Mouse (Mus musculus) limb, embryonic 14.5 days (tissue): Measurements from ENCODE around the gene Lhpp. TPM values are rescaled to one million over a fixed set of nuclear protein-coding genes. Genes with fewer than 3 reads are reported as not detected.

ENCODE experiments used
- ATAC-seq: fragments of 200-750 bp; cut with Nextera tagmentation; 2 replicates; pipeline ENCODE4 v1.8.0; 2017; ENCODE audit warnings: low read depth, moderate number of reproducible peaks, moderate TSS enrichment; ENCODE audit not compliant: low FRiP score
- DNase-seq: peaks from one replicate; pipeline ENCODE4 v3.0.0-alpha.2; 2015; ENCODE audit warnings: low spot score
- H3K27ac ChIP-seq: fragments of 300-500 bp; sonication (generic); replicated peaks from 2 replicates; pipeline ENCODE4 v1.5.1; 2014; ENCODE audit warnings: low read depth, mild to moderate bottlenecking, low read length, moderate library complexity, mixed read lengths
- H3K27me3 ChIP-seq: fragments of 300-500 bp; sonication (generic); 2 replicates; pipeline ENCODE4 v1.6.1; 2014; ENCODE audit warnings: low read length, mixed read lengths; ENCODE audit not compliant: control insufficient read depth, insufficient read depth
- H3K36me3 ChIP-seq: fragments of 300-500 bp; sonication (generic); 2 replicates; pipeline ENCODE4 v1.6.1; 2014; ENCODE audit warnings: mild to moderate bottlenecking, low read length, moderate library complexity, mixed read lengths; ENCODE audit not compliant: control insufficient read depth, insufficient read depth
- H3K4me1 ChIP-seq: fragments of 300-500 bp; sonication (generic); 2 replicates; pipeline ENCODE4 v1.6.1; 2014; ENCODE audit warnings: antibody characterized with exemption, low read length, mixed read lengths; ENCODE audit not compliant: control insufficient read depth, insufficient read depth
- H3K4me2 ChIP-seq: fragments of 300-500 bp; sonication (generic); replicated peaks from 2 replicates; pipeline ENCODE4 v1.6.1; 2014; ENCODE audit warnings: low read depth, mild to moderate bottlenecking, low read length, moderate library complexity; ENCODE audit not compliant: severe bottlenecking
- H3K4me3 ChIP-seq: fragments of 300-500 bp; sonication (generic); replicated peaks from 2 replicates; pipeline ENCODE4 v1.5.1; 2014; ENCODE audit warnings: low read length
- H3K9ac ChIP-seq: fragments of 300-500 bp; sonication (generic); 2 replicates; pipeline ENCODE4 v1.6.1; 2014; ENCODE audit warnings: mild to moderate bottlenecking, low read depth, low read length, moderate library complexity; ENCODE audit not compliant: severe bottlenecking
- H3K9me3 ChIP-seq: fragments of 300-500 bp; sonication (generic); 2 replicates; pipeline ENCODE4 v1.6.1; 2016; ENCODE audit warnings: low read length; ENCODE audit not compliant: control insufficient read depth
- POLR2A ChIP-seq: fragments of 200-500 bp; IDR thresholded peaks from 2 replicates; pipeline ENCODE4 v1.8.0; 2012; ENCODE audit warnings: inconsistent platforms, mild to moderate bottlenecking, moderate library complexity, borderline replicate concordance; ENCODE audit not compliant: insufficient read depth, insufficient read length; ENCODE audit errors: extremely low read depth
- WGBS: fragments of 180-500 bp; shearing (Covaris S2); extraction: QIAGEN DNeasy Blood & Tissue Kit; methylation state at CpG from one replicate; pipeline ENCODE4 v1.1.7; 2014; 5-methylcytosine and 5-hydroxymethylcytosine counted together
- polyA plus RNA-seq, 2 experiments: library from polyadenylated mRNA; depleted of rRNA in 1 of 2; stranded (reverse) in 1 of 2; unstranded in 1 of 2; fragments of >200 nt; fragmentation: Nextera tagmentation in 1 of 2; extraction: Ambion mirVana in 1 of 2; gene quantifications; 2 replicates each; pipeline versions ENCODE4 v1.2.1 to v1.2.3; 2012 to 2014

The Lhpp gene
- polyA plus RNA-seq, 2 experiments, result 20.9 to 22.5 TPM

GRCm38 (mm10) chr7:132664815-132665214 lies 54.4 kb downstream of the Lhpp start:
- DNase-seq, result no peak
- 84% methylated on average over 5 of the region's 6 CpGs for WGBS
- H3K27ac ChIP-seq, result no peak overlapping the region
- peaks cover 6% of the 10 kb centered on the region for H3K4me1 ChIP-seq
- no peak overlapping the region for H3K9ac ChIP-seq
- TF ChIP-seq POLR2A, result no peak
- H3K36me3 ChIP-seq, result no peaks in the 10 kb centered on the region
- no peak overlapping the region for H3K4me3 ChIP-seq
- no peak overlapping the region for H3K4me2 ChIP-seq
- no peaks in the 10 kb centered on the region for H3K27me3 ChIP-seq
- no peaks in the 10 kb centered on the region for H3K9me3 ChIP-seq
- ATAC-seq, result no peak

DNA sequence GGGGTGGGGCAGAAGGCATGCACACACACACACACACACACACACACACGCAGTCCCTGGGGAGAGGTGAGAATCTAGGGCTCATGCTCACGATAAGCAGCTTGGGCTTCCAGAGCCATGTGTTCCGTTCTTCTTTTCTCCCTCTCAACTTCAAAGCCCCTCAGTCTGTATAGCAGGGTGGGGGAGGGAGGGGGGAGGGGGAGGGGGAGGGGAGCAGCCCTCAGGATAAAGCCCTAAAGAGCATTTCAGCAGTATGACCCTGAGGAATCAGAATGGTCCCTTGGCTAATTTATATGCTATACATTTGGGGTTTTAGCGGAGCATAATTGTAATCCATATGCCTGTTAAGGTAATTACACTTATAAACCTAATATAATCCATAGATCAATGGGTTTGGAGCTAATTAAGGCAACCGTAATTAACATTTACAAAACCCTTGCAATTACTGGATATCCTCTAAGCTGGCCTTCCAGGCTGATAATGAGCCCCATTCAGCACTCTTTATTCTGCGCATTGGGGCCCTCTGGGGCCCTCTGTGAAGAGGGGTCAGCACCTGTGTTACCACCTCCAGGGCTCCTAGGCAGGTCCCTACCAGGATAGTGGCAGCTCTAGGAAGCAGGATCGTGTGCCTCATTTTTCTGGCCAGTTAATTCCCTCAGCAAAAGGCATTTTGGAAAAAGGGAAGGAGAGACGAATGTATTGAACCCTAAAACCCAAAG lies 55.4 kb downstream of the Lhpp start:
- no peak overlapping the region for H3K4me3 ChIP-seq
- TF ChIP-seq POLR2A, result no peak
- DNase-seq (no peak), ATAC-seq (no peak)
- H3K4me1 ChIP-seq, result no peaks in the 10 kb centered on the region; the same call in 1 of the 2 replicates
- 30% methylated on average over 6 of the region's 8 CpGs for WGBS
- no peaks in the 10 kb centered on the region for H3K9me3 ChIP-seq
- H3K27ac ChIP-seq, result no peak overlapping the region
- H3K9ac ChIP-seq, result no peak overlapping the region
- no peaks in the 10 kb centered on the region for H3K36me3 ChIP-seq
- no peaks in the 10 kb centered on the region for H3K27me3 ChIP-seq
- no peak overlapping the region for H3K4me2 ChIP-seq

DNA sequence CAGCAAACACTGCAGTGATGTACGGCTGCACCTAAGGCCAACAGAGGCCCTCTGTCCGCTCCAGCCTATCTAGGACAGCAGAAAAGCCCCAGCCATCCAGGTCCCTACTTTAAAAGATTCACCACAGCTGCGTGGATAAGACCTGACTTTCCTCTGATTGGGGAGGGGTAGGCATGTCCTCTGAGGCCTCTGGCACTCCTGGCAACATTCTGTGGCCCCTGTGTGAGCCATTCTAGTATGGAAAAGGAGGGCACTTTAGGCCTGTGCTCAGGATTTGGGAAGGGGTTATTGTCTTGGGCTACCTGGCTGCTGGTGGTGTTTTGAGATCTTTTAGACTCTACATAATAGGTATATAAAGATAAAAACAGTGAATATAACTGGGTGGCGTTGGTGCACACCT lies 56.1 kb downstream of the Lhpp start:
- no peaks in the 10 kb centered on the region for H3K9me3 ChIP-seq

DNA sequence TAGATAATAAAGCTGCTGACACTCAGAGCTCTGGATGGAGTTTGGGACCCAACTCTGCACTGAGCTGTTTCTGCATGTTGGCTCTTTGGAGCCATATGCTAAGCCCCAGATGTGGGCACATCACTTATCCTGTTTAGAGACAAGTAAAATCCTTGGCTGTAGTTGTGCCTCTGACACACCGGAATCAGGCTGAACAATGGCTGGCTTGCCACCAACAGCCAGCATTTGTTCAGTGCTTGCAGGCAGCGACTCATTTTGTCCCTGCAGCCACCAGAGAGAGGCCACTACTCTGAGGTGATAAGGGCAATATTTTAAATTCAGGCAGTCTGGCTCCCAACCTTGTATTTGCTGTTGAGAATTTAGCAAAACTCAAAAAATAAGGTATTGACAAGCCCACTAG lies 58.2 kb downstream of the Lhpp start:
- 80% methylated on average over 2 of the region's 2 CpGs for WGBS
- Histone ChIP-seq H3K27ac (no peak overlapping the region), H3K4me2 (no peak overlapping the region), H3K4me1 (no peaks in the 10 kb centered on the region; the same call in 1 of the 2 replicates), H3K9ac (no peak overlapping the region), H3K36me3 (no peaks in the 10 kb centered on the region), H3K9me3 (no peaks in the 10 kb centered on the region), H3K27me3 (no peaks in the 10 kb centered on the region), H3K4me3 (no peak overlapping the region)
- TF ChIP-seq POLR2A, result no peak
- DNase-seq (no peak), ATAC-seq (no peak)

More for the DNA sequence above, 56.1 kb downstream of the Lhpp start:
- DNase-seq (no peak), ATAC-seq (no peak)
- no peak overlapping the region for H3K4me3 ChIP-seq
- no peak for TF ChIP-seq POLR2A
- no peak overlapping the region for H3K27ac ChIP-seq
- 81% methylated on average over 4 of the region's 4 CpGs for WGBS
- H3K4me1 ChIP-seq, result no peaks in the 10 kb centered on the region; the same call in 1 of the 2 replicates
- H3K36me3 ChIP-seq, result no peaks in the 10 kb centered on the region
- H3K9ac ChIP-seq, result no peak overlapping the region
- no peak overlapping the region for H3K4me2 ChIP-seq
- H3K27me3 ChIP-seq, result no peaks in the 10 kb centered on the region

- no peak overlapping the region for H3K9ac ChIP-seq
- 90% methylated on average over 20 of the region's 20 CpGs for WGBS
- no peak for DNase-seq
Measured at GRCm38 (mm10) chr7:132669999-132670862, 59.8 kb downstream of the Lhpp start.

More at GRCm38 (mm10) chr7:132669999-132670862, 59.8 kb downstream of the Lhpp start:
- Histone ChIP-seq H3K9me3 (no peaks in the 10 kb centered on the region), H3K4me1 (no peaks in the 10 kb centered on the region; the same call in 1 of the 2 replicates), H3K36me3 (no peaks in the 10 kb centered on the region), H3K27ac (no peak overlapping the region), H3K4me3 (no peak overlapping the region), H3K4me2 (no peak overlapping the region), H3K27me3 (no peaks in the 10 kb centered on the region)
- TF ChIP-seq POLR2A, result no peak
- ATAC-seq, result no peak
